Mouse (Mus musculus) G1E-ER4 (cell line): Measurements from ENCODE around the gene Krt7. TPM values are rescaled to one million over a fixed set of nuclear protein-coding genes. Genes with fewer than 3 reads are reported as not detected.

Experiments
- GATA1 ChIP-seq: IDR thresholded peaks from one replicate; pipeline ENCODE4 v1.8.0; 2012; ENCODE audit warnings: low read length, inconsistent platforms
- polyA plus RNA-seq: library from polyadenylated mRNA; stranded (reverse); fragments of >175 nt; gene quantifications from 2 replicates; pipeline ENCODE4 v1.2.3, GENCODE M21; 2012

Gene Krt7
- polyA plus RNA-seq, 1 experiment, result not detected

GRCm38 (mm10) chr15:101394908-101395307 lies 15.9 kb upstream of the Krt7 start:
- no peak for TF ChIP-seq GATA1

- no peak for TF ChIP-seq GATA1
Measured at GRCm38 (mm10) chr15:101396466-101396865, 14.4 kb upstream of the Krt7 start.

- TF ChIP-seq GATA1, result no peak
Measured at GRCm38 (mm10) chr15:101396921-101397320, 13.9 kb upstream of the Krt7 start.

- TF ChIP-seq GATA1, result no peak
Measured at GRCm38 (mm10) chr15:101397683-101398082, 13.2 kb upstream of the Krt7 start.

GRCm38 (mm10) chr15:101398269-101398668 lies 12.6 kb upstream of the Krt7 start:
- TF ChIP-seq GATA1, result no peak

GRCm38 (mm10) chr15:101412188-101412587 lies 1.3 kb downstream of the Krt7 start:
- TF ChIP-seq GATA1, result no peak

- TF ChIP-seq GATA1, result no peak
Measured at GRCm38 (mm10) chr15:101413916-101414635, 3.2 kb downstream of the Krt7 start.

- TF ChIP-seq GATA1, result no peak
Measured at GRCm38 (mm10) chr15:101414807-101415565, 4.1 kb downstream of the Krt7 start.

GRCm38 (mm10) chr15:101418950-101419349 lies 8.1 kb downstream of the Krt7 start:
- TF ChIP-seq GATA1, result no peak

- TF ChIP-seq GATA1, result no peak
Measured at GRCm38 (mm10) chr15:101420903-101421302, 10.1 kb downstream of the Krt7 start.

GRCm38 (mm10) chr15:101424914-101425313 lies 14.1 kb downstream of the Krt7 start:
- TF ChIP-seq GATA1, result no peak

- TF ChIP-seq GATA1, result no peak
Measured at GRCm38 (mm10) chr15:101436611-101437010, 25.8 kb downstream of the Krt7 start.

GRCm38 (mm10) chr15:101438555-101438954 lies 27.7 kb downstream of the Krt7 start, which contains the start of gene Krt87:
Krt87 (minus strand) TSS chr15:101438804.
- TF ChIP-seq GATA1, result no peak

GRCm38 (mm10) chr15:101440837-101441236 lies 30.0 kb downstream of the Krt7 start:
- no peak for TF ChIP-seq GATA1

- no peak for TF ChIP-seq GATA1
Measured at GRCm38 (mm10) chr15:101446572-101446971, 35.7 kb downstream of the Krt7 start.

GRCm38 (mm10) chr15:101447444-101447843 lies 36.6 kb downstream of the Krt7 start, which contains the start of gene Krt88:
Krt88 (plus strand) TSS chr15:101447744.
- no peak for TF ChIP-seq GATA1
